Mouse (Mus musculus) c-Kit-positive CD71-positive TER-119-positive erythroid progenitor cells, embryonic 14.5 days (primary cell): Measurements from ENCODE around the gene Psme1.

Source experiments
- DNase-seq: peaks from one replicate; pipeline ENCODE4 v3.0.0-alpha.2; 2013; ENCODE audit warnings: low spot score

Gene Psme1

DNA sequence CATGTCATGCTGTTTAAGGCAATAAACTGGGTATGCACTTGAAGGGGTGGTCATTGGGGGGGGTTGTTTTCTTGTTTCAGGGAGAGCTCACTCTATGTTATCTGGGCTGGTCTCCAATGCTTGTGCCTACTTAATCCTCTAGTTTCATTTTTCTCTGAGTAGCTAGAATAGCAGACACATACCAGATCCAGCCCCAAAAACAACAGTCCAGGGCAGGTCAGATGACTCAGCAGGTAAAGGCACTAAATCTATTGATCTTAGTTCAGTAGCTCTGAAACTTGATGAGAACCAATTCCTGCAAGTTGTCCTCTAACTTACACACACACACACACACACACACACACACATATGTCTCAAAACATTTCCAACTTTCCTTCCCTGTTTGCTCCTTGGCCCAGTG is 6.2 kb upstream of the Psme1 start:
- DNase-seq: no peak

DNA sequence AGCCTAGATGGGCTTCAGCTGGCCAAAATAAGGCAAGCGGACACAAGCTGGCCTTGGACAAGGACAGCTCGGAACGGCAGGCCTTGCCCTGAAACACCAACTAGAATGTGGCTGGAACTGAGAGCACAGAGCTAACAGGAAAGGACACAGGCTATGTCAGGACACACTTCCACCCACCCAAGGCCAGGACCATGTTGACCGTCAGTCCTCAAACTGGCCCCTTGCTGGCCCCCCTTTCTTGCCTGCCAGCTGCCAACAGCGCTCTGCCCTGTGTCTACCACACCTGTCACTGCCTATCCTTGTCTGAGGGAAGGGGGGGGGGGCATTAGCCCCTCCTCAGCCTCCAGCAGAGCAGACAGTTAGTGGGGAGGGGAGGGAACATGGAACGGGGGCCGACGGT is 2.6 kb upstream of the Psme1 start, which contains the start of gene Fitm1:
Gene Fitm1, plus strand, starts transcription at position 316 of the 400 bp plus-strand sequence.
- no peak for DNase-seq

DNA sequence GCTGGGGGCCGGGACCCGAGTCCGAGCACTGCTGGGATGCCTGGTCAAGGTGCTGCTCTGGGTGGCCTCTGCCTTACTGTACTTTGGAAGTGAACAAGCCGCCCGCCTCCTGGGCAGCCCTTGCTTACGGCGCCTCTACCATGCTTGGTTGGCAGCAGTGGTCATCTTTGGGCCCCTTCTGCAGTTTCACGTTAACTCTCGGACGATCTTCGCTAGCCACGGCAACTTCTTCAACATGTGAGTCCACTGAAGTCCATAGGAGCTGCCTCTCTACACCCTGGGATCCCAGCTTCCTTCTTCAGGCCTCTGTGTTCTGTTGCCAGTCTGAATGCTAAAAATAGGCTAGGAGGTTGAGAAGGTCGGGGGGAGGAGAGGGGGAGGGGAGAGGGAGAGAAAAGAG is 2.2 kb upstream of the Psme1 start:
- no peak for DNase-seq

DNA sequence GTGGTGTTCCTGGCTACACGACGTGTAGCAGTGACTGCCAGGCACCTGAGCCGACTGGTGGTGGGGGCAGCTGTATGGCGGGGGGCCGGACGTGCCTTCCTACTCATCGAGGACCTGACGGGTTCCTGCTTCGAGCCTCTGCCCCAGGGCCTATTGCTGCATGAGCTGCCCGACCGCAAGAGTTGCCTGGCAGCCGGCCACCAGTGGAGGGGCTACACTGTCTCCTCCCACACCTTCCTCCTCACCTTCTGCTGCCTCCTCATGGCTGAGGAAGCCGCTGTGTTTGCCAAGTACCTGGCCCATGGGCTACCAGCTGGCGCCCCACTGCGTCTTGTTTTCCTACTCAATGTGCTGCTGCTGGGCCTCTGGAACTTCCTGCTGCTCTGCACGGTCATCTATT is 1.5 kb upstream of the Psme1 start:
- no peak for DNase-seq

DNA sequence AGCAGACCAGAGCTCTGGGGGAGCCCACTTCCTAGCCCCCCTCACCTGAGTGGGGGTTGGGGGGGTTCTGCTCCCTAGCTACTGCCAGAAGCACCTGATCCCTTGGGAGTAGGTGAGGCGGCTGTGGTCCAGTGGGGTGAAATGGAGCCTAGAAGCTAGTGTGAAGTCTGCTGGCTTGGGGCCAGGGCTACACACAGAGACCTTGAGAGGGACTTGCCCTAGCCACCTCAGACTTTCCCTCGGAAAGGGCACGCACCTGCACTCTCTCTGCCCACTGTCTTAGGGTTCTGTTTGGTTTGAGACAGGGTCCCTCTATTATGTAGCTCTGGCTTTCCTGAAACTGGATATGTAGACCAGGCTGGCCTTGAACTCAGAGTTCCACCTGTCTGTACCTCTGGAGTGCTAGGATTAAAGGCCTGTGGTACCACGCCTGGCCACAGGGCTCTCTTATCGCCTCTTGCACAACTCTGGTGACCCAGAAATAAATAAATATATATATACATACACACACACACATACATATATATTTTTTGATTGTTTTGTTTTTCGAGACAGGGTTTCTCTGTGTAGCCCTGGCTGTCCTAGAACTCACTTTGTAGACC is 846 bp downstream of the Psme1 start:
- DNase-seq: no peak

DNA sequence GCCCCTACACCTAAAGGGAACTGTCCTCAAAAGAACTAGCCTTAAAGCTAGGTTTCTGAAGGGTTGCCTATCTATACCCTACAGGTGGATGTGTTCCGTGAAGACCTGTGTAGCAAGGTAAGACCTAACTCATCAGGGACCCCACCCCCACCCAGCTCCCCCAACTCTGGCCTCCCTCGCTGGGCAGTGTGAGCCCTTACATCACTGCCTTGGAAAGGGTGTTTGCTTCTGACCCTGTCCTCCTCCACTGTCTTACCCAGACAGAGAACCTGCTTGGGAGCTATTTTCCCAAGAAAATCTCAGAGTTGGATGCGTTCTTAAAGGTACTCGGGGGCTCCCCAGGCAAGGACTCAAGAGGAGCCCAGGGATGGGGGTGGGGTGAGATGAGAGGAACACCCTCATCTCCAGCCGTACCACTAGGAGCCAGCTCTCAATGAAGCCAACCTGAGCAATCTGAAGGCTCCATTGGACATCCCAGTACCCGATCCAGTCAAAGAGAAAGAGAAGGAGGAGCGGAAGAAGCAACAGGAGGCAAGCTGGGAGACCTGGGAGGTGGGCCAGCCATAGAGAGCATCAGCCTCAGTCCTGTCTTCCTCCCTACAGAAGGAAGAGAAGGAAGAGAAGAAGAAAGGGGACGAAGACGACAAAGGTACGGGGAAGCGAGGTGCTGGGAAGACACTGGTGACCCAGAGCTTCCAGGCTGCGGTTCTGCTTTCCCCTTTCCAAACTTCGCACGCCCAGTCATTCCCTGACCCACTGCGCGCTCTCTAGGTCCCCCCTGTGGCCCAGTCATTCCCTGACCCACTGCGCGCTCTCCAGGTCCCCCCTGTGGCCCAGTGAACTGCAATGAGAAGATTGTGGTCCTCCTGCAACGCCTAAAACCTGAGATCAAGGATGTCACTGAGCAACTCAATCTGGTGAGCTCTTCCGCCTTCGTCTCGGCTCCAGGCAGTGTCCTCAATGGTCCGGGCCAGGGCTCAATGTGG is 1.9 kb downstream of the Psme1 start:
- DNase-seq: no peak

DNA sequence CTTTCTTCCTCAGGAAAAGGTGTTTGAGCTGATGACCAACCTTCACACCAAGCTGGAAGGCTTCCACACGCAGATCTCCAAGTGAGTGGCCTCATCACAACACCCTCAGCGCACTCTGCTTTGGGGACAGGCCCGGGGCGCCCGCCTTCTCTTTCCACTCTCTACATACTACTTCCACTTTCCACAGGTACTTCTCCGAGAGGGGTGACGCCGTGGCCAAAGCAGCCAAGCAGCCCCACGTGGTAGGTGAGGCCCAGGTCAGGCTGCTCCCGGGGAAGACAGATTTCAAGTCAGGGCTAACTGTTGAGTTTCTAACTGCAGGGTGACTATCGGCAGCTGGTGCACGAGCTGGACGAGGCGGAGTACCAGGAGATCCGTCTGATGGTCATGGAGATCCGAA is 2.8 kb downstream of the Psme1 start:
- no peak for DNase-seq

DNA sequence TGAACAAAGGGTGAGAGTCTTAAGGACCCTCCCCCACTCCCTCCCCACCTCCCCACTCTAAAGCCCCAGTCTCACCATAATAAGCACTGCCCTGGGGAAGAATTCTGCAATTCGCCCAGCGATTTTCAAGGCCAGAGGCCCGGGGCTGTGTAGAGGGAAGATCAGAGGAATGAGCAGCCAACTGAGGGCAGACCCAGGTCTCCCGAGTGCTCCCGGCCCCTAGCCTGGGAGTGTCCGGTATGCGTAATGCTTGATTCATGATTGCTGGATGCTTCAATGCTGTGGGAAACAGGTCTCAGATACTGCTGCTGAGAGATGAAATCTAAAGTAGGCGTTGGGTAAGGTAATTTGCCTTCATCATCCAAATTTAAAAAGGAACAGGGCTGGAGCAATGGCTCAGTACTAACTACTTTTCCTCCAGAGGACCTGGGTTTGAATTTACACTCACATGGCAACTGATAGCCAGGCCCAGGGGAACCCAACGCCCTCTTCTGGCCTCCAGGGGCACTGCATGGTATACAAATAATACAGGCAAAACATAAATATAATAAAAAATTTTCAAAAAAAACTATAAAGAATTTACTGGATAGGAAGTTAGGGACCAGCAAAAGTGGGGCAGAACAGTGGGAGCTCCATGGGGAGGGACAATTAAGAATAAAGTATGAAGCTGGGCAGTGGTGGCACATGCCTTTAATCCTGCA is 4.2 kb downstream of the Psme1 start:
- DNase-seq: no peak

DNA sequence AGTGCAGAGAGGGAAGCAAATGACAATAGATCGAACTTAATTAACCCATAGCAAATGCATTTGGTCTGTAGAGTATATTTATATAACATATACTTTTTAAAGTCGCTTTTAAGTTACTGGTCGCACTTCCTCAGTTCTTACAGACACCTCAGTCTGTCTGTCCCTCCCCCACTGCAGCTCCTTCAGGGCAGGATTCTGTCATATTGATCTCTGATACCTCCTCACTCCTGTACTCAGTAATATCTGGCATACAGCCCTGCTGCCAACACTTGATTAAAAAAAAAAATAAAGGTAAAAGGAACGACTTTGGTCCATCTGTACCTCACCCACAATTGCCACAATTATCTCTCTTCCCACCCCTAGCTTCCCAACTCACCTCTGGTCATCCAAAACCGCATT is 6.4 kb downstream of the Psme1 start:
- DNase-seq: no peak

DNA sequence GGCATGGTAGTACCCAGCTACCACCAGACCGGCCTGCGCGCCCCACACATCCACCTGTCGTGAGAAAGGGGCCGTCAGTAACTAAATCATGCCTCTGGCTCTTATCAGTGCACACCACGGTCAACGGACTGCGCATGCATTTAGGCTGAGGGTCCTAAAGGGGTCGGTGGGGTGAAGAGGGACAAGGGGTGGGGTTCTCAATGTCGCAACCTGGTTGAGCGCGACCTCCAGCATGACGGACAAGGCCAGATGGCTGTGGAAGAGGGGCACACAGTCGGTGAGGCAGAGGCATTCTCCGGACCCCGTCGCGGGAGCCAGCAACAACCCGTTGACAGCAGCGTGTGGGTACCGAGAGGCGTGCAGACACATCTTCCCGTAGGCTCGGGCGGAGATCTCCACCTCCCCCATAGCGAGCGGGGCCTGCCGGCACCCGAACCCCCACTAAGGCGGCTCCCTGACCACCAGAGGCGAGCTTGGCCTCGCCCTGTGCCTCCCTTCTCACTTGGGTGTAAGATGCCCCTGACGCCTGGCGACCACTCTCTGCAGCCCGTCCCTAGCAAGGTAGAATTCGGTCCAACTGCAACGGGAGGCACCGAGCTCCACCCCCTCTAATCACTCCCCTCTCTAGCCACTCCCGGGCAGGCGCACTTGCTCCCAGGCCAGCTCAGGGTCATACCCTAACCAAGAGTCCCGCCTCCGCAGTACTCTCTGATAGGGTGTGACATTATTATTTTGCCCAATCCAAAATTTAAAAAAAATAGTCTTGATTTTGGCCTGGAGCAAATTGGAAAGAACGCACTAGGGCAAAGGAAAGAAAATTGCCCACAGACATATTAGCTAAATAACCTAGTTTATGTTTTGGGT is 7.0 kb downstream of the Psme1 start, which contains the start of gene Emc9:
Gene Emc9, minus strand, starts transcription at position 601 of the 864 bp plus-strand sequence.
- peak; percentile 82 for DNase-seq

DNA sequence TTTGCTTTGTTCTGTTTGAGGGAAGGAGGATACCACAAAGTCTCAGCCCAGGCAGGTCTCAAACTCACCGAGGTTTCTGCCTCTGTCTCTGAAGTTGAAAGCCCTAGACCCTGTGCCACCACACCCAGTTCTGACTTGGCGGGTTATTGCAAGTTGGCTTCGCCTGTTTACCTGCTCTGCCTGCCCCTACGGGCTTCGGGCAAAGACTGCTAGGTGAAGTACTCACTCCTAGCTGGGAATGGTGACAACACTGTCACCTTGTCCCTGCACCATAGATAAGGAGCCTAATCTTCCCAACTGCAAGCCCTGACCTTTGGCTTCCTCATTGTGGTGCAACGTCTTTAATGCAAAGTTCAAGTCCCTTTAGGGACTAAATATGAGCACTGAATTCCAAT is 7.6 kb downstream of the Psme1 start:
- DNase-seq: no peak

DNA sequence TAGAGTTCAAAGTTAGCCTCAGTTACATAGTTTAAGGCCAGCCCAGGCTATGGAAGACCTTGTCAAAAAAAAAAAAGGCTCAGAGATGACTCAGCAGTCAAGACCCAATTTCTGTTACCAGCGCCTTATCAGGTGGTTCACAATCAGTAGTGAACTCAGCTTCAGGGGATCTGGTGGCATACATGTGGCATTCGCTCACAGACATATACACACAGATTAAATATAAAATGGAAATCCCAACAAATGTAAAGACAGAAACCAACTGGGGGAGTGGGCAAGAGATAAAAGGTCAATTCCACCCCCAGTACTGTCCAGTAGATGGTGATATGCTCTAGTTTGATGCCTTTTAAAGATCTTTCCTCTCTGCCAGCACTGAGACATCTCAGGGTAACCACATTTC is 8.2 kb downstream of the Psme1 start:
- DNase-seq: peak; percentile 75

DNA sequence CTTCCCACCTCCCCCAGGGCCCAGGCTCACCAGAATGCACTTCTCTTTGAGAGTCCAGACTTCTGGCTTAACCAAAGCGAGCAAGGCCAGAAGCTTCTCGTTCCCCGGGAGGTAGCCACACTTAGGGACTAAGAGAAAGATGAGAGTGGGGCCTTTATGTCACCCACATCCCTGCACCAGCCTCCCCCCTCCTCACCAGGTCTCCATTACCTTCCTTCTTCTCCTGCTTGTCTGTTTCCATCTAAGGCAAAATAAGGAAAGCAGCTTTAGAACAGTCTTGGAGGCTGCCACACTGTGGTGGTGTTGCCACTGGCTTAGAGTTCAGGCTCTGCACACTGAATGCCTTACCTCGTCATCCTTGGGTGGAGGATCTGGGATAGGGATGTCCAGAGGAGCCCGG is 11.3 kb downstream of the Psme1 start:
- DNase-seq: no peak

DNA sequence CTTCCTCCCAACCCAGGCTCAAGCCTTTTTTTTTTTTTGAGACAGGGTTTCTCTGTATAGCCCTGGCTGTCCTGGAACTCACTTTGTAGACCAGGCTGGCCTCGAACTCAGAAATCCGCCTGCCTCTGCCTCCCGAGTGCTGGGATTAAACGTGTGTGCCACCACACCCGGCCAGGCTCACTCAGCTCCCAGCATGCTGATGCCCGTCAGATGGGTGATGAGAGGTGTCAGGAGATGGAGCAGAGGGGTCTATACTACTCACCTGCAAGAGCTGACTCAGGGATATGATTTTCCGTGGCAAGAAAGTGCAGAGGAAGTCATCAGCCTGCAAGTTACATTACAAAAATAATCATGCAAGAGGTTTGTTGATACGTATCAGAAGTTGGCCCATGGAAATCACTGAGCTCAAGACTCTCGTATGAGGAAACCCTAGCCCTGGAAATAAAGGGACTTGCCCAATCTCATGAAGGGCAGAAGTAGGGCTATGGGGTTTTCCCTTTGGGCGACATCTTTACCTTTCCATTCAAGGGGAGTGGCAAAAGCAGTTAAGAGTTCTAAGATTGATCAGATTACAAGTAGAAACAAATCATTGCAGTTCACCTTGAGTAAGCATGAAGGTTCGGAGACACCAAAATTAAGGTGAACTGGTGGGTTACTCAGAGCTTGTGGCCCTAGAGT is 12.0 kb downstream of the Psme1 start:
- no peak for DNase-seq

DNA sequence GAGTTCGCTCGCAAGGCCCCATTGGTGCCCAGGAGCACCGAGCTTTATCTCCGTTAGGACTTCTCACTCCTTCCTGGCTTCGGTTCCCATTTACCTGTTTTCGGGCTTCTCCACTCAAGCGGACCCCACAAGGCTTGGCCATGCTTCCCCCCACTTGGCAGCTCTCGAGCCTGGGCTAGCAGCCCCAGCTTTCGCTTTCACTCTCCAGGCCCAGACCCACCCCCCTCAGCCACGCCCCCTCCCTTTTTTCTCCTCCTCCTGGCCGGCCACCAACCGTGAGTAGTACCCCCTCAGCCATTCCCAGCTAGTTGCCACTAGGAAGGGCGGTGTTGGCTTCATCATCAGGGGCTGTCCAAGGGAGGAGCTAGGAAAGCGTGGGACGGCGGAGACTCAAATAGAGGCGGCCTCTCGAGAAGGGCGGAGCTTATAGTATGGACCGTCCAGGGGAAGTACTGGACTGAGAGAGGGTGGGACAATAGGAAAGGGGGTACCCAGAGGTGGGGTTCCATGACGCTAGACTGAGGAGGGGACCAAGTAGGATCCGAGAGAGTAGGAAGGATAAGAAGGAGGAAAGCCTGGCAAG is 12.9 kb downstream of the Psme1 start, which contains the start of gene Psme2:
Gene Psme2, minus strand, starts transcription at position 366 of the 583 bp plus-strand sequence.
- DNase-seq: peak; percentile 90

DNA sequence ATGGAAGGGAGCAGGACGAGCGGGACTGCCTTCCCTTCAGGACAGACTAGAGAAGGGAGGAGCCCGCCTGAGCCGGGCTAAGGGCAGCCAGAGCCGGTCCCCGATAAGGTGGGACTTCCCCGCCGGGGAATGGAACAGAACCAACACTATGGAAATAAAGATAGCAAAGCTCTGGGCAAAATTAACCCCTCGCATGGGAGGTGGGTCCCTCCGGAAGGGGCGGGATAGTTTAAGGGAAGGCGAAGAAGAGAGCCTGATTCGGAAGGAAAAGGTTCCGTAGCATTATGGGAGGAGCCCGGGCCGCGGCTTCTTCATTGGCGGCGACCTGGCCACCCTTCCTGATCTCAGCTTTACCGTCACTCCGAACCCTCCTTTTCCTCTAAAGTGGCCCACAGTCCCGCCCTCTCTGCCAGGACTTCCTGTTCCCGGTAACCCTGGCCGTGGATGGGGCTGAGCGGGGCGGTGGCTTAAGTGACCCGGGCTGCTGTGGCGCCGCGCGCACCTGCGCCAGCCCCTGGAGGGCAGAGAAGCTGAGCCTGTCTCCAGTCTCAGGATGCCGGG is 13.5 kb downstream of the Psme1 start, which contains the start of gene Rnf31:
Gene Rnf31, plus strand, starts transcription at position 378 of the 561 bp plus-strand sequence.
- DNase-seq: peak; percentile 95

DNA sequence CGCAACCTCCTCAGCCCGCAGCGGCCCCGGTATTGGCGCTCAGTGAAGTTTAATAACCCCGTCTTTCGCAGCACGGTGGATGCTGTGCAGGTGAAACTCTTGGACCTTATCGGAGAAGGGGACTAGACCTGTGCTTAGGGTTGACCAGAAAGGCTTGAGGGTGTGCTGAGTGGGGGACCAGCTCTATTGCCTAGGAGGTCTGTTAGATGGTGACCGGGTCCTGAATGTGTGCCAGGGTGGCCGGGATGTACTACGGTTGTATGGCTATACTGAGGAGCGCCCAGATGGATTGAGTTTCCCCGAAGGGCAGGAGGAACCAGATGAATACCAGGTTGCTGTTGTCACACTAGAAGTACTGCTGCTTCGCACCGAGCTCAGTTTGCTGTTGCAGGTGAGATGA is 14.3 kb downstream of the Psme1 start:
- no peak for DNase-seq

DNA sequence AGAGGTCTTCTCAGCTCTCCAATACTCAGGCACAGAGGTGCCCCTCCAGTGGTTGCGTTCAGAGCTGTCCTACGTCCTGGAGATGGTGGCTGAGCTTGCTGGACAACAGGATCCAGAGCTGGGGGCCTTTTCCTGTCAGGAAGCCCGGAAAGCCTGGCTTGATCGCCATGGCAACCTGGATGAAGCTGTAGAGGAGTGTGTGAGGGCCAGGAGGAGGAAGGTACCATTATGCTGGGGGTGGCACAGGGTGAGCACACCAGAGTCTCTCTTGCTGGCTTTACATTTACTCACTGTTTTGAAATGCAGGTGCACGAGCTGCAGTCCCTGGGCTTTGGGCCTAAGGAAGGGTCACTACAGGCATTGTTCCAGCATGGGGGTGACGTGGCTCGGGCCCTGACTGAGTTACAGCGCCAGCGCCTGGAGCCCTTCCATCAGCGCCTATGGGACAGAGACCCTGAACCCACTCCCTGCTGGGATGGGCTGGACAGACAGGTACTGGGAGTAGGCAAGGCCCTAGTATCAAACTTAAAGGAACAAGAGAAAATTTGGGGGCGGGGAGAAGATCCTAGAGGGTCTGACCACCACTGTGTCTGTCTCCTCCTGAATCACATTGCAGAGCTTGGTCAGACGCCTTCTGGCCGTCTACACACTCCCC is 18.2 kb downstream of the Psme1 start:
- DNase-seq: no peak

DNA sequence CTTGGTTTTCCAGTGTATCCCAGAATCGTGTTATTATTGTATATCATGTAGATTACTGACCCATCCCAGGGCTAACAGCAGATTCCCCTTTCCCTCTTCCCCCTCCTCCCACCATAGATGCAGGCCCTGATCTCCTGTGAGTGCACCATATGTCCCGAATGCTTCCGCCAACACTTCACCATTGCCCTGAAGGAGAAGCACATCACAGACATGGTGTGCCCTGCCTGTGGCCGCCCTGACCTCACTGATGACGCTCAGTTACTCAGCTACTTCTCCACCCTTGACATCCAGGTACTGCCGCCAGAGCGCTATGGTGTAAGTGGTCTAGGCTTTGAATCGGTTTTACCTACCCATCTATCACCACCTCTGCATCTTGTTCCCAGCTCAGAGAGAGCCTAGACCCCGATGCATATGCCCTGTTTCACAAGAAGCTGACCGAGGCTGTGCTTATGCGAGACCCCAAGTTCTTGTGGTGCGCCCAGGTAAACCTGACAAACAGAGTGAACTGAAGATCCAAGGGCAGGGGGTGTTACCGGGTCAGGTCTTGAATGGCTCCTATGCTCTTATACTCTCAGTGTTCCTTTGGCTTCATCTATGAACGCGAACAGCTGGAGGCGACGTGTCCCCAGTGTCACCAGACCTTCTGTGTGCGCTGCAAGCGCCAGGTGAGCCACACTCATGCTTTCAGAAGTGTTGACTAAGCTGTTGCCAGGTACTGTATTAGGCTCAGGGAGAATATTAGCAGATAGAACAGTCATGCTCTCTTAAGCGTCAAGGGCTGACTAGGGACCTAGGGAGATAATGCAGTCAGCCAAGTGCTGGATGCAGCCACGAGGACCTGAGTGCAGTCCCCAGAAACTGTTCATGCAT is 20.8 kb downstream of the Psme1 start:
- no peak for DNase-seq
